Mouse (Mus musculus): ENCODE measurements at regions not wholly inside any gene's neighbourhood (a gene's known extent, or its start where the extent isn't known, plus 50 kb on each side); places are given as distances from the start of the nearest gene placed in this dataset.

DNA sequence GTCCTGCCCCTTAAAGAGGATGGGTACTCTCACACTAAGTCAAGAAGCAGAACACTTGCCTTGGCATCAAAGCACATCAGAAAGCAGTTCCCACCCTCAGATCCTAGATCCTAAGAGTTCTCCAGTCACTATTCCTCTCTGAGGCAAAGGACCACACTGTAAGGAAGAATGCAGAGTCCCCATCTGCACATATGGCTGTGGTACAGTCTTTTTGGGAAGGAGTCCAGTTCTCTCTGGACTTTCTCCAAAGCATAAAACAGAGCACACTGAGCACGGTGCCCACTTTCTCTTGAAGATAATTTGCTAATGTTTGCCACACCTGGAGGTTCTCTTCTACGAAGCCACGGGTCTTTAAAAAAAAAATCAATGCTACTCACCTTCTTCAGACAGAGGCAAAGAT, 238.7 kb upstream of the Lrrn1 start:
- DNase-seq = no peak
- intact Hi-C loops (cut with DNase I) = no loop called here

- DNase-seq = no peak
- intact Hi-C loops (cut with DNase I) = no loop called here
Observed at GRCm38 (mm10) chr6:107303676-107304369, 225.7 kb upstream of the Lrrn1 start.

DNA sequence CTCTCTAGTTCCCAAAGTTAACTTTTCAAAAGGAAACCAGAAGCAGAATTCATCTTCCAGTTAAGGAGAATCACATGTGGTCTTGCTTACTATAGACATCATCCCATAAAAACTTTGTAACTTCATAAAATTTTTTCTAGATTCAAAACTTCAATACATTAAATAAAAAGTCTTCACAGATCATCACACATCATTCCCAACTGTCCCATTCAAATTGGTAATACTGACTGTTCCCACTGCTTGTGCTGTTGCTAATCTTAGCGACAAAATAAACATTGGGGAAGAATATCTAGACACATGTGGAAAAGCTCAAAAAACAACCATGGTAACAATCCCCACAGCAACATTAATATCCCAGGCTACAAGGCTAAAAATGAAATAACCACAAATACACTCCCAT, 210.0 kb upstream of the Lrrn1 start:
- intact Hi-C loops (cut with DNase I) = no loop called here
- no peak for DNase-seq

DNA sequence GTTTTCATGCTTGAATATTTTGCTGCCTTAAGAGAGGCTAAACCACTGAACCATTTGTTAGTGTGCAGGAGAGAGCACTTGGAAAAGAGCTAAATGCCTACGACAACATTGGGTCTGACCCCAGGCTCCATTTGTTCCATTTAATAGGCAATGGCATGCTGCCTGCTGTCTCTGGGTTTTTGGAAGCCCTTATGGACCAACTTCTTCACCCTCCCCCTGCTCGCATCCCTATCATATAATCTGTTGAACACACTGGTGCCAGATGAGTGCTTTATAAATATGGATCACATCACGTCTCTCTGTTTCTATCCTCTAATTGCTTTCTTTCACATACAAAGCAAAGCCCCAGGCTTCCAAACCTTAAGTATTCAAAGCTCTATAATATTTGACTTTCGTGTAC, 179.1 kb upstream of the Lrrn1 start:
- intact Hi-C loops (cut with DNase I) = no loop called here
- DNase-seq = no peak

GRCm38 (mm10) chr6:107375274-107375673, 154.3 kb upstream of the Lrrn1 start:
- intact Hi-C loops (cut with DNase I) = no loop called here
- DNase-seq = no peak

DNA sequence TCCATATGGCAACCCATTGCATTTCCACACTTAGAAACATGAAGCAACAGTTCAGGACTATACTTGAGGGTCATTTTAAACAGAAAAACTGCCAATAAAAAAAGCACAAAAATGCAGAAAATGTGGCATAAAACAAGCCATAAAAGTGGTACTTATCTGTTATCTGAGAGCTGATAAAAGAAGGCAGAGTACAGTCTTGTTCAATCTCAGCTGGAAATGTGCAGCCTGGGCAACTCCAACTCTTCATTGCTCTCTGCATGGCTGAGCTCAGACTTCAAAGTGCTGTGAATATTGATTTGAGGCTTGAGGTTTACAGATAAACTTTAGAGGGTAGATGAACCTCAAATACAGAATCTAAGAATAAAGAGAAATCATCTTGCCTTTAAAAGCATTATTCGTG, 151.1 kb upstream of the Lrrn1 start:
- intact Hi-C loops (cut with DNase I) = no loop called here
- DNase-seq = no peak

DNA sequence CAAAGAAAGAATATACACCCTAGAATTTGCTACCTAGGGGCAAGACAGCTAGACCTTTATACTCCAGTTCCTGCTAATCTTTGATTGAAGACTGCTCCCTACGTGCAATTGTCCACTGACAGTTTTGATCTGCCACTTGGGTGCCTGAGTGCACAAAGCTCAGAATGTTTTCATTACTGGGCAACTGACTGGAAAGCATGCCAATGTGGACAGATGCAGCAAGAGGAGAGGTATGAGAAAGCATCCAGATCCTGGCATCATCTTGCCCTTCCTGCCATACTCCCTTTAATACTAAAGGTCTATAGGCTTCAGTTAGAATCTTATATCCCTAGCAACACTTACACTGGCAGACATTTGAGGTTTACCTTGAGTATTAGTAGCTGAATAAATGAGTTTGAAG, 148.9 kb upstream of the Lrrn1 start:
- intact Hi-C loops (cut with DNase I) = no loop called here
- DNase-seq = no peak

GRCm38 (mm10) chr6:107386094-107386678, 143.4 kb upstream of the Lrrn1 start:
- intact Hi-C loops (cut with DNase I) = no loop called here
- DNase-seq = no peak

DNA sequence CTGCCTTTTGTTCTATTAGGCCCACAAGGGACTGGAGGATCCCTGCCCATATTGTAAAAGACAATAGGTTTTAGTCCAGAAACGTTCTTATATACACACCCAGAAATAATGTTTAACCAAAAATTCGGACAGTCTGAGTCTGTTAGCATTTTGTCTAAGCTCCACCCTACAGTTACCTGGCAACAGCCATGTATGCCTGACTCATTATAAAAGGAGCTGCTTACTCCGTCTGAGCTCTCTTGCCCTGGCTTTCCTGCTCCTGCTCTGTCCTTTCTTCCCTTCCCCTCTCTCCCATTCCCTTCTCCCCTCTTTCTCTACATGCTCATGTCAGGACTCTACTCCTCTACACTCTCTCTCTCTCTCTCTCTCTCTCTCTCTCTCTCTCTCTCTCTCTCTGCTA, 139.7 kb upstream of the Lrrn1 start:
- no peak for DNase-seq
- intact Hi-C loops (cut with DNase I) = no loop called here

DNA sequence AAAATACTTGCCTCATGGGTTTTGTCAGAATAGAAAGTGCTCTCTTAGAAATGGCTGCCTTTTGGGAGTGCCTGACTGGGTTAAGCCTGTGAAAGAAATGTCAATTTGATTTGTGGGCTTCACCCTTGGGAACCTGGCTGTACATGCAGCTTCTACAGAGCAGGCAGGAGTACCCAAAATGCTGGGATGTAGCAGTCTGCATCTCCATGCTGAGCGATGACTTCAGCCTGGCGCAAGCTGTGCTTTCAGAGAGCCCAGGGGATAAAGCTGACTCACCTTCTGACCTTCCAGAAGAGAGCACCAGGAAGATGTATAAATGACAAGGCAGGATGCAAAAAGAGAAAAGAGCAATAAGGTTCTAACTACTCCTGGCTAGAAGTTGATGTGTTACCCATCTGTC, 135.0 kb upstream of the Lrrn1 start:
- intact Hi-C loops (cut with DNase I) = no loop called here
- DNase-seq = no peak

- no peak for DNase-seq
- intact Hi-C loops (cut with DNase I) = no loop called here
Observed at GRCm38 (mm10) chr6:107415766-107416165, 113.8 kb upstream of the Lrrn1 start.

GRCm38 (mm10) chr6:107422091-107422490, 107.5 kb upstream of the Lrrn1 start:
- no peak for DNase-seq
- intact Hi-C loops (cut with DNase I) = no loop called here

DNA sequence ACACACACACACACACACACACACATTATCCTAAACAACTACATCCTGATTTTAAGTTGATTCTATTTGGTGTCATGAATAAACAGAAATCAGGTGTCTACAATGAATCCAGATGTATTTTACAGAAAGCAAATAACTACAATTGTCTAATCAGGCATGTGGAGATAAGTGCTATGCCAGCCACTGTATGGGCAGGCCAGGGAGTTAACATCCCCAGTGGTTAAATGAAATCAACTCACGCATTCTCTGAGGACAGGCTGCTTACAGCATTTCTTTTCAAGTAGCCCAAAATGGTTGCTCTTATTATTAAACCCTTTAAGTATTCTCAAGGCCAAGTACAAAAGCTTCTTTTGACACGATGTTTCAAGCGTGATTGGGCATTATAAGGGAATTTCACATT, 103.0 kb upstream of the Lrrn1 start:
- DNase-seq = no peak
- intact Hi-C loops (cut with DNase I) = no loop called here

GRCm38 (mm10) chr6:107431033-107431432, 98.5 kb upstream of the Lrrn1 start:
- DNase-seq = peak; percentile 15 to 23

DNA sequence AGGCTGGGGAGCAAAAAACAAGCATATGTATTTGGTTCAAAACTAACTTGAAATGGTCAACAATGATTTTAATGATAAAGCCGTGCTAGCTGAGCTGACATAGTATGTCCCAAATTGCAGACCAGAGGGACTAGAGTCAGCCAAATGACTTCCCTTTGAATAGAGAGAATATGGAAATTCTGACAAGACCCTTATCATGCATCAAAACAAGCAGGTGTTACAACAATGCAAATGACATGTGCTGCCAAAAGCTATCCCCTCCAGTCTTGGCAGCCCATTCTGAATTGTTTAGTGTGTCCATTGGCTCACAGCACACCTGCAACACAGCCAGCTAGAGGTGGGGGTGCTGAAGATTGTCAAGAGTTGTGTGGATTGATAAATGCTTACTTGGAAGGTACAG, 87.5 kb upstream of the Lrrn1 start:
- intact Hi-C loops (cut with DNase I) = no loop called here
- no peak for DNase-seq

More at GRCm38 (mm10) chr6:107431033-107431432, 98.5 kb upstream of the Lrrn1 start:
- intact Hi-C loops (cut with DNase I) = no loop called here

DNA sequence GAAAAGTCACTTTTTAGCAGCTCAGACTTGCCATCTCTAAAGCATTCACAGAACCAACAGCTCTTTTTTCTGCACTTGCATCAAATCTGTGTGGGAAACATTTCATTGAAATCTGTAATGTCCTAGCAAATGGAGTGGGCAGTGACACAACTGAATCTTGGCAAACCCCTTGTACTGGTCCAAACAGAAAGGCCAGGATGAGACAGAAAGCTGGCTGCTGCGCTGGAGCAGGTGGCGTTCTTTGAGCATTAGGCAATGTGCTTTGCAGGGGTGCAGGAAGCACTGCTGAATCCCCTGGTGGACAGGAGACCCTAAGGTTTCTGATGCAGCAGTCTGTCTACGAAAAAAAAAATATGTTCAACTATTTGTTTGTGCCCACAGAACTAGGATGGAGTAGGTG, 85.2 kb upstream of the Lrrn1 start:
- intact Hi-C loops (cut with DNase I) = no loop called here
- no peak for DNase-seq

GRCm38 (mm10) chr6:107459220-107459619, 70.3 kb upstream of the Lrrn1 start:
- intact Hi-C loops (cut with DNase I) = no loop called here
- no peak for DNase-seq

GRCm38 (mm10) chr6:107462440-107462839, 67.1 kb upstream of the Lrrn1 start:
- no peak for DNase-seq
- intact Hi-C loops (cut with DNase I) = no loop called here

GRCm38 (mm10) chr6:107473395-107473794, 56.2 kb upstream of the Lrrn1 start:
- no peak for DNase-seq
- intact Hi-C loops (cut with DNase I) = no loop called here

- DNase-seq = no peak
- intact Hi-C loops (cut with DNase I) = no loop called here
Observed at GRCm38 (mm10) chr6:107474125-107474524, 55.4 kb upstream of the Lrrn1 start.

All from gastrocnemius, postnatal 36 days (tissue).